Mouse (Mus musculus) limb, embryonic 11.5 days (tissue): ENCODE measurements around the gene Mcf2l. TPM values are rescaled to one million over a fixed set of nuclear protein-coding genes. Genes with fewer than 3 reads are reported as not detected.

Experiments
- ATAC-seq: fragments of 200-750 bp; cut with Nextera tagmentation; 2 replicates; pipeline ENCODE4 v1.8.0; 2017; ENCODE audit warnings: low read depth; ENCODE audit not compliant: insufficient number of reproducible peaks, low FRiP score, low TSS enrichment
- DNase-seq: peaks from one replicate; pipeline ENCODE4 v3.0.0-alpha.2; 2015; ENCODE audit warnings: low spot score
- H3K27ac ChIP-seq: fragments of 300-500 bp; sonication (generic); replicated peaks from 2 replicates; pipeline ENCODE4 v1.5.1; 2014; ENCODE audit warnings: low read depth, mild to moderate bottlenecking, low read length
- H3K27me3 ChIP-seq: fragments of 300-500 bp; sonication (generic); 2 replicates; pipeline ENCODE4 v1.6.1; 2014; ENCODE audit warnings: mild to moderate bottlenecking, low read length, mixed read lengths; ENCODE audit not compliant: control insufficient read depth, insufficient read depth
- H3K36me3 ChIP-seq: fragments of 300-500 bp; sonication (generic); 2 replicates; pipeline ENCODE4 v1.6.1; 2014; ENCODE audit warnings: mild to moderate bottlenecking, low read length, moderate library complexity, mixed read lengths; ENCODE audit not compliant: control insufficient read depth, insufficient read depth
- H3K4me1 ChIP-seq: fragments of 300-500 bp; sonication (generic); 2 replicates; pipeline ENCODE4 v1.6.1; 2014; ENCODE audit warnings: low read length, mixed read lengths; ENCODE audit not compliant: control insufficient read depth, insufficient read depth
- H3K4me2 ChIP-seq: fragments of 300-500 bp; sonication (generic); 2 replicates; pipeline ENCODE4 v1.6.1; 2014; ENCODE audit warnings: low read depth, mild to moderate bottlenecking, moderate library complexity; ENCODE audit not compliant: severe bottlenecking
- H3K4me3 ChIP-seq: fragments of 300-500 bp; sonication (generic); 2 replicates; pipeline ENCODE4 v1.5.1; 2014; ENCODE audit warnings: low read depth, low read length
- H3K9ac ChIP-seq: fragments of 300-500 bp; sonication (generic); 2 replicates; pipeline ENCODE4 v1.6.1; 2014; ENCODE audit warnings: mild to moderate bottlenecking, low read length
- H3K9me3 ChIP-seq: fragments of 300-500 bp; sonication (generic); 2 replicates; pipeline ENCODE4 v1.6.1; 2016; ENCODE audit warnings: low read length; ENCODE audit not compliant: control insufficient read depth
- WGBS: fragments of 180-500 bp; shearing (Covaris S2); extraction: QIAGEN DNeasy Blood & Tissue Kit; methylation state at CpG from one replicate; pipeline ENCODE4 v1.1.7; 2014; 5-methylcytosine and 5-hydroxymethylcytosine counted together
- polyA plus RNA-seq: library from polyadenylated mRNA; unstranded; fragments of >200 nt; fragmentation: Nextera tagmentation; extraction: Ambion mirVana; gene quantifications from 2 replicates; pipeline ENCODE4 v1.2.1, GENCODE M21; 2014

The Mcf2l gene
- polyA plus RNA-seq, 1 experiment from 2014 or later, result 9.4 TPM

DNA sequence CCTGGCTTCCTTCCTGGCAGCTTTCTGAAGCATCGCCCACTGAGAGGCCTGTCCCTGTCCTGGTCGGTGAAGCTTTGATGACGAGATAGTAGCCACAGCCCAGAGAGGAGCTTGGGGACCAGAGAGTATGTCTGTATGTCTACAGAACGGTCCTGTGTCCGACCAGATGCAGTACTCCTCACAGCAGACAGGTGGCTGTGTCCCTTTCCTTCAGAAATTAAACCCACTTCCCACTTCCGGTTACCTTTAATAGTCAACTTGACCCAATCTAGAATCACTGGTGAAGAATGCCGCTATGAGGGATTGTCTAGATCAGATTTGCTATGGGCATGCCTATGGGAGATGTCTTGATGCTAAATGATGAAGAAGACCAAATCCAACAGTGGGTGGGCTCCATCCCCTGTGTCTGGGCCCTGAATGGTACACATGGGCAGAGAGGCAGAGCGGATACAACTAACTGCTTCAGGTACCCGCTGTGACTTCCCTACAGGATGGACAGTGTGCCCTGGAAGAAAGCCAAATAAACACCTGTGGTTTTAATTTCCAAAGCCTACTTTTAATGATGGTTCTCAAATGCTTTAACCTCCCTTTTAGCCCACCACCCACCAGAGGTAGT, 22.0 kb downstream of the Mcf2l start:
- Histone ChIP-seq H3K4me2 (no peak overlapping the region), H3K4me3 (no peak overlapping the region), H3K9ac (no peak overlapping the region), H3K27ac (no peak overlapping the region), H3K4me1 (no peaks in the 10 kb centered on the region), H3K27me3 (no peaks in the 10 kb centered on the region), H3K36me3 (no peaks in the 10 kb centered on the region), H3K9me3 (no peaks in the 10 kb centered on the region)
- DNase-seq (no peak), ATAC-seq (no peak)
- WGBS, result 69% methylated on average over 9 of the region's 9 CpGs

DNA sequence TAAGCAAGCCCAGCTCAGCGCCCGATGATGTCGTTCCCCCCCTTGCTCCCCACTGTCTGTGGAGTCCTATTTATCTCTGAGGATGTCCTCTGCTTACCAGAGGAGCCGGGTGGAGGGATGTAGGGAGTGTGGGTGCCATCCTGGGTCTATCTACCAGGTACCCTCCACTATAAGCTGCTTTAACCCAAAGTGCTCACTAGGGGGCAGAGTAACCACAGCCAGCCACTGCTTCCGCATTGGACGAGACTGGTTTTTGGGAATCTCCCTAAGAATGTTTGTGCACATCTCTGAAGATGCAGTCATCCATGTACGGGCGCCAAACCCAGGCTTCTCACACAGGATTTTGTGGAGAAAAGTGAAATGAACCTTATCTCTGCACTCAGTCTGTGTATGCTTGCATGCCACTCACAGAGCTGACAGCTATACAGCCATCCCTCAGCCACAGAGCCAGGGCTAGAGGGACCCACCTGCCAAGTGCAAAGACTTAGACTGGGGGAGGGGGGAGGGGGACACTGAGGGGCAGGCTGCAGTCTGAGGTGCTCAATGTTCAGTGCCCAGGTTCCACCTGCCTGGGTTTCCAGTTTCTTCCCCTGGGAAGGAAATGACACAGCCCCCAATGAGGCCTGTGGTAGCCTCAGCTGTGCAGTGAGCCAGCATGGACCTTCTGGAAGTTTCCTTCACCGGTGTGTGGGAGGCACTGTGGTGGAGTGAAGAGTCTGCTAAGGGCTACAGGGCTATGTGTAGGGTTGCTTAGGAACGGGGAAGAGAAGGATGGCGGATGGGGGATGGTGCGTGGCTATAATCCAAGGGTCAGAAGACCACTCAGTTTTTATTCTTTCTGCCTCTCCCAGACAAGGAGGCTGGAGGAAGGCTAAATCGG, 23.1 kb downstream of the Mcf2l start:
- Histone ChIP-seq H3K4me2 (no peak overlapping the region), H3K27ac (no peak overlapping the region), H3K9ac (no peak overlapping the region), H3K4me1 (no peaks in the 10 kb centered on the region), H3K27me3 (no peaks in the 10 kb centered on the region), H3K4me3 (no peak overlapping the region), H3K9me3 (no peaks in the 10 kb centered on the region), H3K36me3 (no peaks in the 10 kb centered on the region)
- ATAC-seq (no peak), DNase-seq (peak; percentile 70)
- 57% methylated on average over 13 of the region's 13 CpGs for WGBS

DNA sequence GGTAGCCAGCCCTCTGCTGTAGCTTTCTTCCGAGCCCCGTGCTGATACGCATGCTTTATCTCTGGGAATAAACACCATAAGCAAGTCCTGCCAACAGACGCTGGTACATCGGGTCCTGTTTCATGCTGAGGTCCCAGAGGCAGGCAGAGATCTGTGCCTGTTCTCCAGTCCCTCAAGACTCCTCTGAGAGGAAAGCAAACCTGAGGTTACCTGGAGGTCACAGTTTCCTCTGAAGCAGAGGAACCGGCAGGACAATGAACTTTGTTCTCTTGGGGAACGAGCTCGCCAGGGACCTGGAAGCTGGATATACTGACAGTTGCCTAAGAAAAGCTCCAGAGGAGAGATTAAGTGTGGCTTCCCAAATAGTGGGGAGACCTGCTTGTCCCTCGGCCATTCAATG, 24.2 kb downstream of the Mcf2l start:
- no peak for DNase-seq
- Histone ChIP-seq H3K4me2 (no peak overlapping the region), H3K36me3 (no peaks in the 10 kb centered on the region), H3K4me1 (no peaks in the 10 kb centered on the region), H3K27me3 (no peaks in the 10 kb centered on the region), H3K27ac (no peak overlapping the region), H3K4me3 (no peak overlapping the region), H3K9ac (no peak overlapping the region), H3K9me3 (no peaks in the 10 kb centered on the region)
- 75% methylated on average over 9 of the region's 9 CpGs for WGBS
- ATAC-seq, result no peak

DNA sequence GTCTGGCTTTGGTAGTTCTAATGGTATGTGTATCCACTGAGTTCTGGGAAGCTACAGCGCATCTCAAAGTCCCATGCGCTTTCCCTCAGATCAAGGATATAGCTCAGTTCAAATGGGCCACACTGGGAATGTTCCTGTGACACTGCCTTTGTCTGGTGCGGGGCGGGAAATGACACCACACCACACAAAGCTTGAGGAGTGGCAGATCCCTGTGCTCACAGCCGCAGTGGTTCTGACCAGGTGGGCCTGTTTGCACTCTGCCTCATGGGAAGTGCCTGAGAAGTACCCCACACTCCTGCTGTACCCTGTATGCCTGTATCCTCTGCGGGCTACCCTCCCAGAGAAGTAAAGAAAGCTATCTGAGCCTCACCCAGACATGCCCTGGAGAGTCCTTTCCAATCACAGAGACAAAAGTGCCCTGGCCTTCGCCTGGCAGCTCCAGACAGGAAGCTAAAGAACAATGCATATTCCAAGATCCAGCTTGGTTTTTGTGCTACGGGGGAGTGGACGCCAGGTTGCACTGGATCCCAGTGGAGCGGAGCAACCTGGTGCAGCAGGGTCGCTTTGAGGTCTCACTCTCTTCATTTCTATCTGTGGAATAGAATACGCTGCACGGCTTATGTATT, 30.3 kb downstream of the Mcf2l start:
- Histone ChIP-seq H3K4me3 (no peak overlapping the region), H3K36me3 (no peaks in the 10 kb centered on the region), H3K27me3 (no peaks in the 10 kb centered on the region), H3K9ac (no peak overlapping the region), H3K9me3 (no peaks in the 10 kb centered on the region), H3K4me2 (no peak overlapping the region), H3K27ac (no peak overlapping the region), H3K4me1 (no peaks in the 10 kb centered on the region)
- ATAC-seq (no peak), DNase-seq (no peak)
- WGBS, result 87% methylated on average over 13 of the region's 13 CpGs

DNA sequence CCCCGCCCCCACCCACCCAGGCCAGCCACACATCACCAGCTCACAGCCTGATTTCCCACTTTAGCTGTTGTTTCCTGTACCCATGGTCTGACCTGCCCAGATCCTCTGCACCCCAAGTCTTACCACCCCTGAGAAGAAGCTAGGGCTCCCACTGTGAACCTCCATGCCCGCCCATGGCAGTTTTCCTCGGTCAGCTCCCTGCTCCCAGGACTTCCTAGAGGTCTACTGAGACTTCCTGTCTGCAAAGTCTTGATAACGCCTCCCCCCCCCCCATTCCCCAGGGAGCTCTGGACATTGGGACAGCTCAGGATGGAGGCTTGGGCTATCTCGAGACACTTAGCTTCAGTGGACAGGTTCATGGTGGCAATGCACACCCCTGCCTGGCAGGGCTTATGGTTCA, 31.5 kb downstream of the Mcf2l start:
- no peak overlapping the region for H3K4me2 ChIP-seq
- ATAC-seq (no peak), DNase-seq (no peak)
- H3K9me3 ChIP-seq, result no peaks in the 10 kb centered on the region
- H3K9ac ChIP-seq, result no peak overlapping the region
- no peaks in the 10 kb centered on the region for H3K36me3 ChIP-seq
- H3K4me1 ChIP-seq, result no peaks in the 10 kb centered on the region
- WGBS, result 86% methylated on average over 5 of the region's 5 CpGs
- no peak overlapping the region for H3K4me3 ChIP-seq
- no peak overlapping the region for H3K27ac ChIP-seq
- no peaks in the 10 kb centered on the region for H3K27me3 ChIP-seq

DNA sequence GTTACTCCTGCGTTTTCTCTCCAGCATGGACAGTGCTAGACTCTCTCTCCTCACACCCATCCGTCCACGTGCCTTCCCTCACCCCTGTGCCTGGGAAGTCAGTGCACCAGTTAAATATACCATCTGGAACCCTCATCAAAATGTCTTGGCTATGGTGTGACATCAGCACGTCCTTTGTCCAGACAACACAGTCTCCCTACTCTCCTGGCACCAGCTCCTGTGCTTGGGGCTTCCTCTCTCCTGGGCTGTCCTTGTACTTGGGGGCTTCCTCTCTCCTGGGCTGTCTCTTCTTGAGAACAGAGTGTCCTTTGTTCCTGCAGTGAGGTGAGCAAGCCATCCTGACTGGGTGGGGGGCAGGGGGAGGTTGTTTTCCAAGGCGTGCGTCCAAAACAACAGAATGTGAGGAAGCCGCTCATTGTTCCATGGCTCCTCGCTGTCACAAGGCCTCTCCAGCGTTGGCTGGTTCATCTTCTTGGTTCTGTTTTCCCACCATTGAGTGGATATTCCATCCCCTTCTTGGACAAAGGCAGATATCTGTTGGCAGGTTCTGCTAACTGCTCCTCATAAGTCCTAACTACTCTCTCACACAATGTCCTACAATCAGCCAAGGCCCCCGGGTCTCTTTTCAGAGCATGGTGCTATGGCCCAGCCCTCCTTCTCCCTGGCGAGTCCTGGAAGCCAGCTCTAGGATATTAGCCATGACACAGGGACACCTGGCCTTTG, 32.2 kb downstream of the Mcf2l start:
- H3K4me3 ChIP-seq, result no peak overlapping the region
- H3K27me3 ChIP-seq, result no peaks in the 10 kb centered on the region
- no peak overlapping the region for H3K27ac ChIP-seq
- ATAC-seq (no peak), DNase-seq (no peak)
- no peak overlapping the region for H3K4me2 ChIP-seq
- H3K9ac ChIP-seq, result no peak overlapping the region
- no peaks in the 10 kb centered on the region for H3K4me1 ChIP-seq
- 85% methylated on average over 11 of the region's 11 CpGs for WGBS
- no peaks in the 10 kb centered on the region for H3K36me3 ChIP-seq
- H3K9me3 ChIP-seq, result no peaks in the 10 kb centered on the region

DNA sequence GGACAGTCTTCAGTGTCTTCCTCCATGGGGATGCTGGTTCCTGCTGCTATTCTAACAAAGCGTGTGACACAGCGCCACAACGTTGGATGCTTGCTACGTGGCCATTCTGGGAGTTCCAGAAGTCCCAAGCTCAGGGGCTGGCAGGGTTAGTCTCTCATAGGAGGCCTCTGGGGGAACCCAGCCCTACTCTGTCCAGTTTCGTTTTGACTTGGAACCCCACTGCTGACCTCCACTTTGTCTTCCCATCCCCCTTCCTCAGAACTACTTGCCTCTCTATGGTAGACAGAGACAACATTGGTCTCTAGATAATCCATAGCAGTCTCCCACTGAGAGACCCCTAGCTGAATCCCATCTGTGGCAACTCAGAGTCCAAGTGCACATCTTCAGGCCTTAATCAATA, 33.0 kb downstream of the Mcf2l start:
- no peak overlapping the region for H3K27ac ChIP-seq
- no peak for ATAC-seq
- no peak for DNase-seq
- peaks cover 3% of the 10 kb centered on the region for H3K4me1 ChIP-seq
- no peaks in the 10 kb centered on the region for H3K27me3 ChIP-seq
- no peak overlapping the region for H3K4me2 ChIP-seq
- no peaks in the 10 kb centered on the region for H3K9me3 ChIP-seq
- H3K4me3 ChIP-seq, result no peak overlapping the region
- H3K36me3 ChIP-seq, result no peaks in the 10 kb centered on the region
- H3K9ac ChIP-seq, result no peak overlapping the region
- WGBS, result 69% methylated on average over 5 of the region's 5 CpGs

DNA sequence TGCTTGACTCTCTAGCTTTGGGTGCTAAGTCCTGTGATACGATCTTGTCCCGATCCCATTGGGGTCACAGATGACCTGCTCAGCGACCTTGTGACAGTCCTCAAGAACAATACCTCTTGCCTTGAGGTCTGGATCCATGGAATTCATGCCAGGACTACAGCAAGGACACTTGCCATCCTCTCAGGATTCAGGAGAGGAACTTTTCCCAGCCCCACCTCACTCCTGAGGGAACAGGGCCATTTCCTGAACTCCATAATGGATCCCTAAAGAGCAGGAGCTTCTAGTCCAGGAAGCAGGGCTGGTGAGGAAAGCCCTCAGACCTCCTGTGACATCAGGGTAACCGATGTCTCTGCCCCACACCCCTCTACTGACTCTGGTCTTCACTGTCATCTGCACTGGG, 34.1 kb downstream of the Mcf2l start:
- 79% methylated on average over 4 of the region's 4 CpGs for WGBS
- Histone ChIP-seq H3K4me1 (peaks cover 11% of the 10 kb centered on the region), H3K36me3 (no peaks in the 10 kb centered on the region)

More for the DNA sequence above, 34.1 kb downstream of the Mcf2l start:
- no peaks in the 10 kb centered on the region for H3K27me3 ChIP-seq
- no peak overlapping the region for H3K9ac ChIP-seq
- no peaks in the 10 kb centered on the region; the same call in 1 of the 2 replicates for H3K9me3 ChIP-seq
- H3K27ac ChIP-seq, result no peak overlapping the region
- no peak overlapping the region for H3K4me3 ChIP-seq
- ATAC-seq (no peak), DNase-seq (no peak)
- H3K4me2 ChIP-seq, result no peak overlapping the region
